Mouse (Mus musculus) layer of hippocampus, postnatal 14 days (tissue): ENCODE data around the gene Gfpt1. TPM values are rescaled to one million over a fixed set of nuclear protein-coding genes. Genes with fewer than 3 reads are reported as not detected.
A peak's percentile ranks its signal among the peaks of the same experiment; 100 is the strongest.

Experiments used
- DNase-seq, 2 experiments: peaks; one replicate each; pipeline ENCODE4 v3.0.0; 2021 to 2022; ENCODE audit warnings: low spot score in 2 of 2, mixed read lengths in 1 of 2
- total RNA-seq, 2 experiments: library from RNA; stranded (reverse); gene quantifications; 2 replicates each; pipeline ENCODE4 v1.2.3; 2021

The Gfpt1 gene
- total RNA-seq, 2 experiments from 2014 or later: 52.6 to 58.3 TPM

- no peak for DNase-seq
These were observed 88.4 kb downstream of the Gfpt1 start for GRCm38 (mm10) chr6:87131078-87131477.

GRCm38 (mm10) chr6:87133520-87133919 lies 90.9 kb downstream of the Gfpt1 start:
- DNase-seq: no peak

GRCm38 (mm10) chr6:87133966-87134546 lies 91.4 kb downstream of the Gfpt1 start:
- DNase-seq: no peak

GRCm38 (mm10) chr6:87138479-87138878 lies 95.8 kb downstream of the Gfpt1 start:
- DNase-seq: no peak

- peak; percentile 20 to 49 for DNase-seq
These were observed 97.3 kb downstream of the Gfpt1 start for GRCm38 (mm10) chr6:87139796-87140553.

Other genes starting within 250 kb of the Gfpt1 start
- 1 to 10 TPM; 2.8 to 5.8 TPM for gene Anxa4, start 249.3 kb upstream of the Gfpt1 start, total RNA-seq
- gene Aak1, start 193.3 kb upstream of the Gfpt1 start, total RNA-seq: 100 to 1,000 TPM; 404 to 410 TPM
- gene Nfu1, start 33.6 kb upstream of the Gfpt1 start, total RNA-seq: 10 to 100 TPM; 55.3 to 60.7 TPM
- gene D6Ertd527e, start 61.9 kb downstream of the Gfpt1 start, total RNA-seq: not detected